Mouse (Mus musculus) E14TG2a.4 (cell line): ENCODE measurements around the gene Cyb5d1.
"Not testable (repeated sequence)": the region's sequence is repeated elsewhere in the genome, so short reads cannot be mapped to it uniquely, and the experiment has no call there.

Experiments used
- H3K27me3 ChIP-seq: 2 replicates; pipeline ENCODE4 v1.6.1; 2014; ENCODE audit warnings: low read length, control low read depth; ENCODE audit not compliant: insufficient read depth
- H3K36me3 ChIP-seq: 2 replicates; pipeline ENCODE4 v1.6.1; 2014; ENCODE audit warnings: low read length, control low read depth; ENCODE audit not compliant: insufficient read depth
- H3K4me1 ChIP-seq: replicated peaks from 2 replicates; pipeline ENCODE4 v1.6.1; 2014; ENCODE audit warnings: low read depth, low read length, control low read depth
- H3K4me3 ChIP-seq: replicated peaks from 2 replicates; pipeline ENCODE4 v1.5.1; 2014; ENCODE audit warnings: mild to moderate bottlenecking, low read length
- H3K9me3 ChIP-seq: 2 replicates; pipeline ENCODE4 v1.6.1; 2014; ENCODE audit warnings: low read length, control low read depth
- CTCF ChIP-seq: conservative IDR thresholded peaks from 2 replicates; pipeline ENCODE4 v1.5.1; 2014; ENCODE audit warnings: low read length
- NANOG ChIP-seq: IDR thresholded peaks from 2 replicates; pipeline ENCODE4 v1.6.1; 2014; ENCODE audit warnings: borderline replicate concordance, low read length, mixed read lengths
- POU5F1 ChIP-seq: IDR thresholded peaks from 2 replicates; pipeline ENCODE4 v1.6.1; 2014; ENCODE audit warnings: low read length, borderline replicate concordance

The Cyb5d1 gene

DNA sequence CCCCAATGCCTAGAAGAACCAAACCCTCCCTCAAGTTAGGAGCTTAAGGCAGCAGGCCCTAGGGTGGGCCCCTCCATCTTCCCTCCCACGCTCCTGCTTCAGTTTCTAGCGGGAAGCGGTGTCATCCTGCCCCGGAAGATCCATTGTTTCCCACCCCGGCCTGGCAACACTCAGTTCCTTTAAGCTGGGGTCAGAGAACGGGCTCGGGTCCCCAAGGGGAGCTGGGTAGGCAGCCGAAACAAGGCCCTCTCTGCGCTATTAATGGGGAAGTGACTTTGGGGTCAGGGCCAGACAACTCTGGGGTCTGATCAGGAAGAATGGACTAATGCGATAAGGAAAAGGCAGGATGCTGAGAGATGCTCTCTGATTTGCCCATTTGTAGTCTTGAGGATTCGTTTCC is 1.3 kb upstream of the Cyb5d1 start:
- TF ChIP-seq NANOG: no peak
- no peak for TF ChIP-seq POU5F1
- TF ChIP-seq CTCF: no peak
- Histone ChIP-seq H3K27me3 (0 out of 2 replicates have a peak, but pooled peaks cover 9% of the 10 kb centered on the region), H3K4me3 (peak overlapping the region; percentile 88), H3K4me1 (peaks cover 60% of the 10 kb centered on the region), H3K36me3 (peaks cover 31% of the 10 kb centered on the region), H3K9me3 (no peaks in the 10 kb centered on the region)

DNA sequence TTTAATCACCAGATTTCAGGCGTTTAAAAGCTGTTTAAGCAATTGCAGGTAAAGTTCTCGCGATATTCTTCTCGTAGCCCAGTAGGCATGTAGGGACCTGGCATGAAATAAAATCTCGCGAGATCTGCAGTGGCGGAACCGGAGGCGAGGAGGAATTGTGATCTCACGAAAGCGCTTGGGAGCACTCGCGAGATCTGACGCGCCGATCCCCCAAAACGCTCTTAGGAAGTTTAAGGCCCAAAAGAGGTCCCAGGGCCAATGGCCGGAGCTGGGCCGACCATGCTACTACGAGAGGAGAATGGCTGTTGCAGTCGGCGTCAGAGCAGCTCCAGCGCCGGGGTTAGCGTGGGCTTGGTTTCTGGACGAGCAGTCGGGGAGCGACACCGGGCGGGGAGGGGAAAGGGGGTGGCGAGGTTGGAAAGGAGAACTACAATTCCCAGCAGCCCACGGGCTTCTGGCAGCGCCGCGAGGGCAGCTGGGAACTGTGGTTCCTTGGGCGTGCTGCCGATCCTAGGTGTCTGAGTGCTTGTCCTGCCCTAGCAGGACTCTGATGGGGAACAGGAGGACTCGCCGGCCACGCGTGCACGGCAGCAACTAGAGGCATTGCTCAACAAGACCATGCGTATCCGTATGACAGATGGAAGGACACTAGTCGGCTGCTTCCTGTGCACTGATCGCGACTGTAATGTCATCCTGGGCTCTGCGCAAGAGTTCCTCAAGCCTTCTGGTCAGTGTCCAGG is 373 bp upstream of the Cyb5d1 start:
- H3K9me3 ChIP-seq: no peaks in the 10 kb centered on the region
- H3K27me3 ChIP-seq: 0 out of 2 replicates have a peak, but pooled peaks cover 9% of the 10 kb centered on the region
- H3K4me1 ChIP-seq: peaks cover 58% of the 10 kb centered on the region
- H3K4me3 ChIP-seq: peak overlapping the region; percentile 88
- H3K36me3 ChIP-seq: peaks cover 28% of the 10 kb centered on the region
- TF ChIP-seq POU5F1: no peak
- TF ChIP-seq NANOG: no peak

DNA sequence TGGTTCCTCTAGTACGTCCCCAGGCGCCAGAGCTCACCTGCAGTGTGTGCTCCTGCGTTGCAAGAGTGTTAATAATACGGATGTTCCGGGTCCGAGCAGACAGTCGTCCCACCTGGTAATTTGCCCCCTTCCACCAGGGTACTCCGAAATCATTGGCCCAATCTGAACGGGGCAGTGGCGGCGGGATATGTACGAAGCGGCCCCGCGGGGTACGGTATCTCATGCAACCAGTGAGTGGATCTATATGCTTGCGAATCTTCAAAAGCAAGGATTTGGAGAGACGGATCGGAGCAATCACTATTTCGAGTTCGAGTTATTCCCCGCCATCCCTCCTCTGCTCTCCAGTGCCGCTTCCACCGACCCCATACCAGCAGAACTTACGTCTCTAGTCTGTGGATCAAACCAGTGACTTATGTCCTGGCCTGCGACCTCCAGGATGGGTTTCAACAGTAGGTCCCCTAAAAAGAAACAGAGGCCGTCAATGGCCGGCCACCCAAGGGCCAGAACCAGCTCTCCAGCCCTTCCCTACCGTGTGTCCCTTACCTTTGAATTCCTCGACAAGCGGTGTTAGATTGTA is 752 bp downstream of the Cyb5d1 start:
- H3K27me3 ChIP-seq, H3K9me3 ChIP-seq: not testable (repeated sequence)
- Histone ChIP-seq H3K36me3 (peaks cover 19% of the 10 kb centered on the region), H3K4me1 (peaks cover 58% of the 10 kb centered on the region), H3K4me3 (peak overlapping the region; percentile 88)

DNA sequence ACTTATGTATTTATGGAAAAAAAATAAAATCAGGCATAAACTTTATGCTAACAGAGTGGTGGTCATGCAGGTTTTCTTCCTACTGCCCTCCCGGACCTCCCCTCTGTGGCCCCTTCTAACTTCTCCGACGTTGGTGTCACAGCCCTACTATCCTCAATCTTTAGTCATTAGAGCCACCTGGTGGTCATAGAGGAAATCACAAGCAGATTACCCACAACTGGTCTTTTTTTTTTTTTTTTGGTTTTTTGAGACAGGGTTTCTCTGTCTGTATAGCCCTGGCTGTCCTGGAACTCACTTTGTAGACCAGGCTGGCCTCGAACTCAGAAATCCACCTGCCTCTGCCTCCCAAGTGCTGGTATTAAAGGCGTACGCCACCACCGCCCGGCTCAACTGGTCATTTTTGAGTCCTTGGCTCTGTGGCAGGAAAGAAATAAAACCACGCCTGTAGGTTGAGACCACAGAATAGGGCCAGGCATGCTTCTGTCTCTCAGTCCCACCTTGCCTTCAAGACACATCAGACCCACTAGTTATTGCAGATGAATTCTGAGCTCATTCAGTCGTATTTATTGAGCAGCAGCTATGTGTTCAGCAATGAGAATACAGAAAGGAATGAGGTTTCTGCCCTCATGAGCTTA is 4.9 kb downstream of the Cyb5d1 start:
- H3K4me1 ChIP-seq: peaks cover 34% of the 10 kb centered on the region
- TF ChIP-seq CTCF (peak; percentile 48), POU5F1 (no peak)
- peaks cover 24% of the 10 kb centered on the region for H3K36me3 ChIP-seq

DNA sequence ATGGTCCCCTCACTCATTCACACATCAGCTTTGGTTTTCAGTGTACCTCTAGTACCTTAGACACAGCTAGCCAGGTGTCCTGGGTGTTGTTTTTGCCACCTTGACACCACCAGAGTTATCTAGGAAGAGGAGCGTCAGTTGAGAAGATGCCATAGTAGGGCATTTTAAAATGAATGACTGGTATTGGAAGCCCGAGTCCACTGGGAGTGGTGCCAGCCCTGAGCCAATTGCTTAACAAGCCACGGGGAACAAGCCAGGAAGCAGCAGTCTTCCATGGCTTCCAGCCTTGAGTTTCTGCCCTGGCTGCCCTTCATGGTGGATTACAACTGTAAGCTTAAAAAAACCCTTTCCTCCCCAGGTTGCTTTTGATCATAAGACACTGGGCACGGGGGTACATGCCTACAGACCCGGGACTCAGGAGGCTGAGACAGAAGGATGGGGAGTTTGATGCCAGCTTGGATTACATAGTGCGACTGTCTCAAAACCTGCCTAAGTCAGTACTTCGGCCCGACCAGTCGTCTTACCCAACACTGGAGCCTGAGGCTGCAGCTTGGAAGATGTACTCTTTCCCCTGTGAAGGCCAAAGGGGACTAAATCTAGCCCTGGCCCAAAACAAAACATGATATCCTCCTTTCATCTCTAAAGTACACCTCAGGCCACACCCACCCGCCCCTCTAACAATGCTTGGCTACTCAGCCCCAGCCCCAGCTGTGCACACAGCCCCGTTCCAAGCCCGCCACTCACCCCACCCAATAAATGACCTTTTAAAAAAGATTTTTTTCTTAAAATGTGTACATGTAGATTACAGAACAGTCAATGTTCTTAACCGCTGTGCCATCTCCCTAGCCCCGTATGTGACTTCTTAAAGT is 5.7 kb downstream of the Cyb5d1 start:
- H3K9me3 ChIP-seq: no peaks in the 10 kb centered on the region
- no peaks in the 10 kb centered on the region for H3K27me3 ChIP-seq
- H3K4me1 ChIP-seq: peaks cover 34% of the 10 kb centered on the region
- no peak overlapping the region for H3K4me3 ChIP-seq
- TF ChIP-seq CTCF (no peak), NANOG (no peak)
- peaks cover 24% of the 10 kb centered on the region for H3K36me3 ChIP-seq

More for the DNA sequence above, 4.9 kb downstream of the Cyb5d1 start:
- Histone ChIP-seq H3K4me3 (no peak overlapping the region), H3K9me3 (no peaks in the 10 kb centered on the region), H3K27me3 (no peaks in the 10 kb centered on the region)

DNA sequence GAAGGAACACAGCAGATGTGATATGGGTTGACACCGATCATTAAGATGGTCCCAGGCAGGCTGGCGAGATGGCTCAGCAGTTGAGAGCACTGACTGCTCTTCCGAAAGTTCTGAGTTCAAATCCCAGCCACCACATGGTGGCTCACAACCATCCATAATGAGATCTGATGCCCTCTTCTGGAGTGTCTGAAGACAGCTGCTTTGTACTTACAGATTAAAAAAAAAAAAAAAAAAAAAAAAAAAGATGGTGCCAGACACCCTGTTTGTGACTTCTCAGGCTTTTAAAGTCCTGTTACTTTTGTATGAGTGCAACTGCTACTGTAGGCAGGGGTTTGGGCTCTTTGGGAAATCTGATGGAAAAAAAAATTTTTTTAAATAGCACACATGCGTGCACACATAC is 6.8 kb downstream of the Cyb5d1 start:
- Histone ChIP-seq H3K27me3 (no peaks in the 10 kb centered on the region), H3K36me3 (peaks cover 26% of the 10 kb centered on the region), H3K4me1 (peaks cover 25% of the 10 kb centered on the region), H3K4me3 (no peak overlapping the region), H3K9me3 (no peaks in the 10 kb centered on the region)
- no peak for TF ChIP-seq NANOG
- no peak for TF ChIP-seq POU5F1
- no peak for TF ChIP-seq CTCF

DNA sequence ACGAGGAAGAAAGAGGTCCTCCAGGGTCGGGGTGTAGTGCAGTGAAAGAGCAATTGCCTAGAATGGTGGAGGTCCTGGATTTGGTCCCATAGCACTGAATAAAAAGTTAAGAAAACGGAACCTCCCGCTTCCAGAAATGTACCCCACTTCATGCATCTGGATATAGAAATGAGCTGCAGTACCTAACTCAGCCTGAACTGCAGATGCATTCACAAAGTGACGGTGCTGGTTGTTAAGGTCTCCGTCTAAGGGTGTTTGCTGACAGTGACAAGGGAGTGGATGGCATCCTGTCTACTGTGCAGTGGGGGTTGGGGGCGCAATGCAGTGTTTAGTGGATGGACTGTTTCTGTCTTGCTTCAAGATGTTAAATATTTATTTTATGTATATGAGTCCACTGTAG is 8.7 kb downstream of the Cyb5d1 start:
- Histone ChIP-seq H3K36me3 (peaks cover 17% of the 10 kb centered on the region), H3K4me3 (no peak overlapping the region), H3K4me1 (peaks cover 24% of the 10 kb centered on the region), H3K27me3 (no peaks in the 10 kb centered on the region), H3K9me3 (no peaks in the 10 kb centered on the region)
- TF ChIP-seq CTCF (no peak), NANOG (no peak), POU5F1 (no peak)

DNA sequence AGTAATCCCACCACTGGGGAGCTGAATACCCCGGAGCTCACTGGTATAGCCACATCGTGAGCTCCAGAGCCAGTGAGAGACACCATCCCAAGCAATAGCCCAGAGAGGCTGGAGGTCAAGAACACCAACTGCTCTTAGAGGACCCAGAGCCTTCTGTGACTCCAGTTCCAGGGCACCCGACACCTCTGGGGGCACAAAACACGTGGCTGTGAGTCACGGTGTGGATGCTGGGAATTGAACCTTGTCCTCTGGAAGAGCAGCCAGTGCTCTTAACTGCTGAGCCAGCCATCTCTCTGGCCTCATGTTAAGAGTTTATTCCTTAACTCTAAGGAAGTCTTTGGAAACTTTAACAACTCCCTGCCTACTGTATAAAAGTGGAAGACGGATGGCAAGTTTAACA is 10.5 kb downstream of the Cyb5d1 start:
- no peaks in the 10 kb centered on the region for H3K27me3 ChIP-seq
- H3K9me3 ChIP-seq: no peaks in the 10 kb centered on the region
- H3K36me3 ChIP-seq: peaks cover 12% of the 10 kb centered on the region
- H3K4me1 ChIP-seq: peaks cover 14% of the 10 kb centered on the region
- TF ChIP-seq POU5F1 (no peak), NANOG (no peak), CTCF (no peak)
- no peak overlapping the region for H3K4me3 ChIP-seq
